22 mouse cellular contexts compared by ENCODE assay signal in the genomic region with DNA sequence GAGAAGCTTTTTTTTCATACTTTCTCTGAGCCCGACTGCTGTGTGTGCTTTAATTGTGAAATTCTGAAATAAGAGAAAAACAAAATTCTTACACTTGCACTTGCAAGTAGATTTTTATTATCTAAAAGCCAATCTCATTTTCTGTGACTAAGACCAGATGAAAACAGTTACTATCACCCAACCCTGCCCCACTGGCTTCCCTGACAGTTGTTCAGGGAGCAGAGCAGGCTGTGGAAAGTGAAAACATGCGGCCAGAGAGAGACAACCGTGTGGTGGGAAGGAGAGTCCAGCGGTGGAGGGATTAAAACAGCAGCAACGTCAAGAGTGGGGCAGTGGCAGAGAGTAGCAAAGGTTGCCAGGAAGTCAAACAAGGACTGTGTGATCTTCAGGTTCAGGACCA. TPM values are rescaled to one million over a fixed set of nuclear protein-coding genes. Genes with fewer than 3 reads are reported as not detected.
A peak's percentile ranks its signal among the peaks of the same experiment; 100 is the strongest.
DNase-seq lines count a peak whose midpoint lies in the region; ATAC-seq and TF ChIP-seq lines count a peak whose summit lies in the region.
"Had no signal": no experiment of that assay in that cellular context is flagged by ENCODE, and none has a peak within 500 bp of the region (broad histone marks: within the 10 kb centered on the region; RNA-seq: fewer than 3 reads in every experiment).

No protein-coding gene starts in this region.

- ATAC-seq in liver, embryonic 13.5 days (ENCODE audit: low read depth): no peak
- ATAC-seq in lung, embryonic 14.5 days (ENCODE audit: insufficient read depth): no peak
- 0 out of 2 replicates have a peak, but pooled peaks have one; percentile 12 for ATAC-seq in megakaryocyte progenitor cell, adult 5-6 weeks (replicated peaks; ENCODE audit: poor library complexity)
- ATAC-seq: forebrain, embryonic 16.5 days; intestine, embryonic 16.5 days; midbrain, embryonic 15.5 days had no signal

- peak overlapping the region; percentile 18; the same call in 1 of the 2 replicates for H3K4me2 ChIP-seq in liver, embryonic 13.5 days
- H3K4me2 ChIP-seq in lung, embryonic 14.5 days: no peak overlapping the region
- H3K4me2 ChIP-seq: heart, embryonic 12.5 days; hindbrain, embryonic 14.5 days; limb, embryonic 15.5 days; midbrain, embryonic 15.5 days; neural tube, embryonic 15.5 days had no signal

- DNase-seq in left cerebral cortex, adult 2 months (ENCODE audit: extremely low spot score in 1 of 2, low spot score in 2 of 2): no peak
- DNase-seq in left cerebral cortex, postnatal 36 days (ENCODE audit: low spot score in 2 of 2): no peak
- no peak for DNase-seq in liver, embryonic 13.5 days
- peak; percentile 36 for DNase-seq in lung, embryonic 14.5 days
- DNase-seq in thymus, postnatal 10 days (ENCODE audit: low spot score in 2 of 2): no peak
- no peak for DNase-seq in right cerebral cortex, postnatal 36 days (ENCODE audit: low spot score in 2 of 2)
- DNase-seq in retina, postnatal 1 day: no peak
- DNase-seq: adrenal gland, postnatal 10 days; B cell, adult 2 months; cerebellum, adult 9-10 months; kidney, postnatal 4 days; right cerebral cortex, postnatal 4 days; thymus, adult 2 months had no signal

- no peaks in the 10 kb centered on the region for H3K27me3 ChIP-seq in liver, embryonic 13.5 days
- no peaks in the 10 kb centered on the region for H3K27me3 ChIP-seq in lung, embryonic 14.5 days (ENCODE audit: insufficient read depth, low read length)
- H3K27me3 ChIP-seq: heart, embryonic 12.5 days; limb, embryonic 15.5 days; megakaryocyte, embryonic 14.5 days; midbrain, embryonic 15.5 days; neural tube, embryonic 15.5 days had no signal

- WGBS in liver, embryonic 13.5 days (ENCODE audit: insufficient replicate concordance): 53% methylated on average over 5 of the region's 5 CpGs
- 33% methylated on average over 5 of the region's 5 CpGs for WGBS in lung, embryonic 14.5 days

- H3K36me3 ChIP-seq in liver, embryonic 13.5 days: no peaks in the 10 kb centered on the region
- no peaks in the 10 kb centered on the region for H3K36me3 ChIP-seq in lung, embryonic 14.5 days (ENCODE audit: insufficient read depth)
- H3K36me3 ChIP-seq: heart, embryonic 12.5 days; limb, embryonic 15.5 days; midbrain, embryonic 15.5 days; neural tube, embryonic 15.5 days had no signal

- no peak overlapping the region for H3K9ac ChIP-seq in liver, embryonic 13.5 days
- H3K9ac ChIP-seq in lung, embryonic 14.5 days: no peak overlapping the region
- H3K9ac ChIP-seq: heart, embryonic 12.5 days; hindbrain, embryonic 14.5 days; limb, embryonic 15.5 days; midbrain, embryonic 15.5 days; neural tube, embryonic 15.5 days had no signal

- intact Hi-C loops in left cerebral cortex, adult 2 months (cut with DNase I): no loop called here
- intact Hi-C loops in left cerebral cortex, postnatal 36 days (cut with DNase I): no loop called here

- H3K4me3 ChIP-seq in left cerebral cortex, adult 2 months: no peak overlapping the region
- H3K4me3 ChIP-seq in liver, embryonic 13.5 days (replicated peaks): no peak overlapping the region
- H3K4me3 ChIP-seq in lung, embryonic 14.5 days (ENCODE audit: low read depth, low read length): no peak overlapping the region
- H3K4me3 ChIP-seq: heart, embryonic 12.5 days; limb, embryonic 15.5 days; megakaryocyte, embryonic 14.5 days; midbrain, embryonic 15.5 days; neural tube, embryonic 15.5 days had no signal

- no peaks in the 10 kb centered on the region for H3K9me3 ChIP-seq in liver, embryonic 13.5 days (replicated peaks)
- H3K9me3 ChIP-seq in lung, embryonic 14.5 days (ENCODE audit: low read depth, low read length): no peaks in the 10 kb centered on the region
- H3K9me3 ChIP-seq: heart, embryonic 12.5 days; limb, embryonic 15.5 days; midbrain, embryonic 15.5 days; neural tube, embryonic 15.5 days had no signal

- H3K27ac ChIP-seq in left cerebral cortex, adult 2 months: peak overlapping the region; percentile 55
- peak overlapping the region; percentile 40; the same call in 1 of the 2 replicates for H3K27ac ChIP-seq in liver, embryonic 13.5 days
- H3K27ac ChIP-seq in lung, embryonic 14.5 days (ENCODE audit: low read depth): no peak overlapping the region
- H3K27ac ChIP-seq: hindbrain, embryonic 14.5 days; limb, embryonic 15.5 days; midbrain, embryonic 15.5 days; neural tube, embryonic 15.5 days had no signal

- peaks cover 54% of the 10 kb centered on the region for H3K4me1 ChIP-seq in liver, embryonic 13.5 days (replicated peaks)
- peaks cover 4% of the 10 kb centered on the region; the same call in 1 of the 2 replicates for H3K4me1 ChIP-seq in lung, embryonic 14.5 days (ENCODE audit: insufficient read depth)

- no peak for TF ChIP-seq CTCF in left cerebral cortex, adult 2 months (IDR thresholded peaks at IDR 0.05)
- TF ChIP-seq CTCF in lung, embryonic 14.5 days (IDR thresholded peaks at IDR 0.05; ENCODE audit: low read depth): no peak

RNA-seq across cellular contexts. Expression of gene Atp2b1, which starts 46.7 kb away (rescaled TPM):
- 100 to 1,000 TPM; 686 to 742 TPM for total RNA-seq in left cerebral cortex, adult 2 months (2021)
- total RNA-seq in left cerebral cortex, postnatal 36 days (2021): 100 to 1,000 TPM; 707 to 758 TPM
- polyA plus RNA-seq in liver, embryonic 13.5 days (2015; fragmentation: Nextera tagmentation; extraction: Ambion mirVana): 38.1 and 43.9 TPM in 2 replicates
- polyA plus RNA-seq in lung, embryonic 14.5 days (2014; fragmentation: Nextera tagmentation; extraction: Ambion mirVana): 174 and 176 TPM in 2 replicates
- 31.2 and 32.3 TPM in 2 replicates for total RNA-seq in megakaryocyte progenitor cell, adult 5-6 weeks (2015)
- 28.5 and 57.0 TPM in 2 replicates for total RNA-seq in megakaryocyte progenitor cell, adult 5-6 weeks (2017)

Comparison
In these comparisons a context has a peak if more than half of its experiments do, and no peak if none do; other contexts are left out.
1. RNA of gene Atp2b1, which starts 46.7 kb away (total RNA-seq): 707 to 758 TPM in left cerebral cortex, postnatal 36 days and 686 to 742 TPM in left cerebral cortex, adult 2 months; 28.5 to 57.0 TPM in megakaryocyte progenitor cell, adult 5-6 weeks; every median in the first group is over 10 times any median in the second.